Mouse (Mus musculus) embryonic facial prominence, embryonic 13.5 days (tissue): ENCODE measurements at regions not wholly inside any gene's neighbourhood (a gene's known extent, or its start where the extent isn't known, plus 50 kb on each side); places are given as distances from the start of the nearest gene placed in this dataset.
"Not testable (repeated sequence)": the region's sequence is repeated elsewhere in the genome, so short reads cannot be mapped to it uniquely, and the experiment has no call there.

Source experiments
- ATAC-seq: fragments of 200-750 bp; cut with Nextera tagmentation; 2 replicates; pipeline ENCODE4 v1.8.0; 2017; ENCODE audit warnings: low read depth; ENCODE audit not compliant: insufficient number of reproducible peaks, insufficient read depth, low FRiP score, low TSS enrichment
- H3K27ac ChIP-seq: fragments of 300-500 bp; sonication (generic); 2 replicates; pipeline ENCODE4 v1.5.1; 2015; ENCODE audit warnings: moderate library complexity, mild to moderate bottlenecking, inconsistent platforms
- H3K27me3 ChIP-seq: fragments of 300-500 bp; sonication (generic); 2 replicates; pipeline ENCODE4 v1.6.1; 2015; ENCODE audit warnings: mild to moderate bottlenecking, inconsistent platforms
- H3K36me3 ChIP-seq: fragments of 300-500 bp; sonication (generic); 2 replicates; pipeline ENCODE4 v1.6.1; 2015; ENCODE audit warnings: mild to moderate bottlenecking, inconsistent platforms
- H3K4me1 ChIP-seq: fragments of 300-500 bp; sonication (generic); 2 replicates; pipeline ENCODE4 v1.6.1; 2015; ENCODE audit warnings: inconsistent platforms
- H3K4me2 ChIP-seq: fragments of 300-500 bp; sonication (generic); 2 replicates; pipeline ENCODE4 v1.6.1; 2015; ENCODE audit warnings: moderate library complexity, mild to moderate bottlenecking, inconsistent platforms
- H3K4me3 ChIP-seq: fragments of 300-500 bp; sonication (generic); 2 replicates; pipeline ENCODE4 v1.5.1; 2015; ENCODE audit warnings: mild to moderate bottlenecking, inconsistent platforms
- H3K9ac ChIP-seq: fragments of 300-500 bp; sonication (generic); 2 replicates; pipeline ENCODE4 v1.6.1; 2015; ENCODE audit warnings: mild to moderate bottlenecking, inconsistent platforms
- H3K9me3 ChIP-seq: fragments of 300-500 bp; sonication (generic); 2 replicates; pipeline ENCODE4 v1.6.1; 2016; ENCODE audit warnings: inconsistent platforms
- WGBS: fragments of 180-500 bp; shearing (Covaris S2); methylation state at CpG from one replicate; pipeline ENCODE4 v1.1.7; 2015; ENCODE audit warnings: mixed read lengths; 5-methylcytosine and 5-hydroxymethylcytosine counted together

- no peak for ATAC-seq
- 30% methylated on average over 4 of the region's 4 CpGs for WGBS
These were observed 297.0 kb downstream of the Impad1 start for GRCm38 (mm10) chr4:4496181-4496580.

DNA sequence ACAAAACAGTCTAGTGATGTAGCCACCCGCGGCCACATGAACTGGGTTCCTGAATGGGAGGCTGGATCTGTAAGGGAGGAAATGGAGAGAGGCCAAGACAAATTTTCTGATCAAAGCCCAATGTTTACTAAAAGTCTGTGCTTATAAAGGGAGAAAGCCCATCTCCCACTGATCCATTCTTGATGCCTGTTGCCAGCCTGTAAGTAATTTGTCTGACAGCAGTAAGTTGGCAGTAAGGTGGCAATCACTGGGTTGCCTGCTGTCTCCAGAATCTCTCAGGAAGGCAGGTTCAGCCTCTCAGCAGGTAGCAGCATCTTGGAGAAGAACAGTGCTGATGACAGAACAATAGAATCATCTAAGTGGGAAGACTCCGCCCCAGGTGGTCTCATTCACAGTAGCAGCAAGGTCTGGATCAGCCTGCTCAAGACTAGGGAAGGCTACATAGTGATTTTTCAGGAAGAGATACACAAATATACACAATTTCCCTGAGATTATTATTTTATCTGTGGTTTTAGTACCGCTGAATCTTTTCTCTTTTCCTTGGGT, 327.9 kb downstream of the Impad1 start:
- WGBS = 57% methylated on average over 4 of the region's 4 CpGs
- Histone ChIP-seq H3K4me3 (no peak overlapping the region), H3K9me3 (no peaks in the 10 kb centered on the region), H3K4me1 (no peaks in the 10 kb centered on the region), H3K4me2 (no peak overlapping the region), H3K27ac (no peak overlapping the region), H3K27me3 (no peaks in the 10 kb centered on the region), H3K36me3 (no peaks in the 10 kb centered on the region), H3K9ac (no peak overlapping the region)
- no peak for ATAC-seq

More at GRCm38 (mm10) chr4:4496181-4496580, 297.0 kb downstream of the Impad1 start:
- Histone ChIP-seq H3K9ac (no peak overlapping the region), H3K9me3 (no peaks in the 10 kb centered on the region), H3K4me2 (no peak overlapping the region), H3K4me1 (no peaks in the 10 kb centered on the region), H3K27me3 (no peaks in the 10 kb centered on the region), H3K4me3 (no peak overlapping the region), H3K27ac (no peak overlapping the region), H3K36me3 (no peaks in the 10 kb centered on the region)

GRCm38 (mm10) chr4:4464130-4464700, 328.9 kb downstream of the Impad1 start:
- ATAC-seq = no peak
- Histone ChIP-seq H3K4me2 (no peak overlapping the region), H3K27me3 (no peaks in the 10 kb centered on the region), H3K9me3 (0 out of 2 replicates have a peak, but pooled peaks cover 6% of the 10 kb centered on the region), H3K4me3 (no peak overlapping the region), H3K36me3 (no peaks in the 10 kb centered on the region), H3K9ac (no peak overlapping the region), H3K4me1 (no peaks in the 10 kb centered on the region), H3K27ac (no peak overlapping the region)
- 60% methylated on average over 4 of the region's 4 CpGs for WGBS

DNA sequence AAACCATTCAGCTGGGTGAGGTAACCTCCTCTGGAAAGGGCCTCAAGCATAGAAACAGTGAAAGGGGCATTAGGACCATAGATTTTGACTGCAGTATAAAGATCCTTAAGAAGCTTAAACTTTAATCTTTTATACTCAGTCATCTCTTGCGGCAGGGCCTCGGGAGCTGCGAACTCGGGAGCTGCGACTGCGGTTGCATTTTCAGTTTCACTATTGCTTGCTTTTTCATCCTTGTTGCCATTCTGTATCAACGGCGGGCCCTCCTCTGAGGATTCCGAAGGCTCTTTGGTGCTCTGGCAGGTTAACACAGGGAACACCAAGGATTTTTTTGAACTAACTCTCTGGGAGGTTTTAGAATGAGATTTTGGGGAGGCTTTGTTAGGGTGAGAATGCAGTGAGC, 333.9 kb downstream of the Impad1 start:
- no peaks in the 10 kb centered on the region for H3K27me3 ChIP-seq
- H3K9ac ChIP-seq = no peak overlapping the region
- no peak overlapping the region for H3K4me3 ChIP-seq
- H3K27ac ChIP-seq = no peak overlapping the region
- 87% methylated on average over 9 of the region's 9 CpGs for WGBS
- H3K36me3 ChIP-seq = no peaks in the 10 kb centered on the region
- no peak for ATAC-seq
- 0 out of 2 replicates have a peak, but pooled peaks cover 10% of the 10 kb centered on the region for H3K9me3 ChIP-seq
- no peak overlapping the region for H3K4me2 ChIP-seq
- H3K4me1 ChIP-seq = no peaks in the 10 kb centered on the region

- no peaks in the 10 kb centered on the region for H3K27me3 ChIP-seq
- no peak for ATAC-seq
- H3K9me3 ChIP-seq = no peaks in the 10 kb centered on the region
- no peaks in the 10 kb centered on the region for H3K4me1 ChIP-seq
- H3K27ac ChIP-seq = no peak overlapping the region
- no peak overlapping the region for H3K9ac ChIP-seq
- no peak overlapping the region for H3K4me2 ChIP-seq
- no peak overlapping the region for H3K4me3 ChIP-seq
- H3K36me3 ChIP-seq = no peaks in the 10 kb centered on the region
- 94% methylated on average over 1 of the region's 1 CpGs for WGBS
These were observed 343.1 kb downstream of the Impad1 start for GRCm38 (mm10) chr4:4450104-4450503.

- WGBS = 71% methylated on average over 2 of the region's 2 CpGs
- Histone ChIP-seq H3K4me2 (no peak overlapping the region), H3K36me3 (no peaks in the 10 kb centered on the region), H3K4me1 (no peaks in the 10 kb centered on the region), H3K4me3 (no peak overlapping the region), H3K9me3 (no peaks in the 10 kb centered on the region), H3K9ac (no peak overlapping the region), H3K27me3 (no peaks in the 10 kb centered on the region), H3K27ac (no peak overlapping the region)
- no peak for ATAC-seq
These were observed 350.5 kb downstream of the Impad1 start for GRCm38 (mm10) chr4:4442650-4443049.

GRCm38 (mm10) chr4:4437559-4437958, 355.6 kb downstream of the Impad1 start:
- Histone ChIP-seq H3K36me3 (no peaks in the 10 kb centered on the region), H3K27ac (no peak overlapping the region), H3K4me3 (no peak overlapping the region), H3K27me3 (no peaks in the 10 kb centered on the region), H3K9ac (no peak overlapping the region), H3K4me1 (0 out of 2 replicates have a peak, but pooled peaks cover 5% of the 10 kb centered on the region), H3K4me2 (no peak overlapping the region), H3K9me3 (no peaks in the 10 kb centered on the region)
- ATAC-seq = no peak
- 85% methylated on average over 1 of the region's 1 CpGs for WGBS

DNA sequence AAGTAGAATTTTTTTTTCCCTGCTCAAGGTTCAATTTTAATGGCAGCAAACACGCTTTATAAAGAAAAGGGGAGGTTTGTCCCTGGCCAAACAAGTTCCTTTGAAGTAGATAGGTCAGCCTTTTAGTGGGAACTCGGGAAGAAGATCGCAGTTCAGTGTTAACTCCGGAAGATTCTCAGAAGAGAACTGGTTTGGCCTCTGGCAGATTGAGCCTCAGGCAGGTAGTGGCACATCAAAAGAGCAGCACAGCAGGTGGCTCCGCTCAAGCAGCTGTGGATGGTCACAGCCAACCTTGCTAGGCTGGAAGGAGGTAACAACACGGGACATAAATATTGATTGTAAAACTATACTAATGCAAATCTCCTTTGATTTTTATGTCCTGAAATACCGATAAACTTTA, 347.2 kb upstream of the Sdr16c6 start:
- ATAC-seq, H3K27ac ChIP-seq, H3K36me3 ChIP-seq, H3K9me3 ChIP-seq, H3K4me2 ChIP-seq, H3K27me3 ChIP-seq, H3K4me1 ChIP-seq, H3K9ac ChIP-seq, H3K4me3 ChIP-seq: not testable (repeated sequence)
- 22% methylated on average over 7 of the region's 7 CpGs for WGBS

DNA sequence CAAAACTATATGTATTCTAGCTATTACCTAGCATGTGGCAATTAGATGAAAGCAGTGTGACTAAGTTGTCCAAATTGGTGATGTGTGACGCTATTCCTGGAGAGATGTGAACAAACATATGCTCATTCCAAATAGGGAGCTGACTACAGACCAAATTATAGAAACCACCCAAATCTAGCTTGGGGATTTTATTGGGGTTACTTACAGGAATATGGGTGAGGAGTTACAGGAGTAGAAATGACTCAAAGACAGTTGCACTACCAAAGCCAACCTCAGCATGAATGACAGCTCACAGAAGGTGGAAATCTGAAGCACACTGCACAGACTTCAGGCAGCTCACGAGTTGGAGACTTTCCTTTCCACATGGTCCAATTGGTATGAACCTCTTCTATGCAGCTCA, 326.5 kb upstream of the Sdr16c6 start:
- no peak overlapping the region for H3K4me2 ChIP-seq
- no peaks in the 10 kb centered on the region for H3K27me3 ChIP-seq
- H3K9me3 ChIP-seq = no peaks in the 10 kb centered on the region
- H3K4me1 ChIP-seq = no peaks in the 10 kb centered on the region
- H3K27ac ChIP-seq = no peak overlapping the region
- ATAC-seq = no peak
- no peak overlapping the region for H3K4me3 ChIP-seq
- 77% methylated on average over 2 of the region's 2 CpGs for WGBS
- H3K36me3 ChIP-seq = no peaks in the 10 kb centered on the region
- H3K9ac ChIP-seq = no peak overlapping the region

GRCm38 (mm10) chr4:4397410-4397809, 320.1 kb upstream of the Sdr16c6 start:
- WGBS = 78% methylated on average over 4 of the region's 4 CpGs
- no peak for ATAC-seq
- no peaks in the 10 kb centered on the region for H3K27me3 ChIP-seq

GRCm38 (mm10) chr4:4380024-4380590, 302.8 kb upstream of the Sdr16c6 start:
- 87% methylated on average over 3 of the region's 3 CpGs for WGBS
- no peaks in the 10 kb centered on the region for H3K9me3 ChIP-seq
- no peaks in the 10 kb centered on the region for H3K27me3 ChIP-seq
- H3K4me3 ChIP-seq = no peak overlapping the region
- no peak for ATAC-seq
- no peak overlapping the region for H3K9ac ChIP-seq
- H3K4me2 ChIP-seq = no peak overlapping the region
- H3K4me1 ChIP-seq = no peaks in the 10 kb centered on the region
- H3K27ac ChIP-seq = no peak overlapping the region
- H3K36me3 ChIP-seq = no peaks in the 10 kb centered on the region

More at GRCm38 (mm10) chr4:4397410-4397809, 320.1 kb upstream of the Sdr16c6 start:
- no peak overlapping the region for H3K4me3 ChIP-seq
- H3K4me2 ChIP-seq = no peak overlapping the region
- no peak overlapping the region for H3K9ac ChIP-seq
- H3K27ac ChIP-seq = no peak overlapping the region
- H3K9me3 ChIP-seq = no peaks in the 10 kb centered on the region
- no peaks in the 10 kb centered on the region for H3K36me3 ChIP-seq
- no peaks in the 10 kb centered on the region for H3K4me1 ChIP-seq

- H3K9me3 ChIP-seq = no peaks in the 10 kb centered on the region
- H3K4me2 ChIP-seq = no peak overlapping the region
- no peak overlapping the region for H3K27ac ChIP-seq
- H3K9ac ChIP-seq = no peak overlapping the region
- H3K4me1 ChIP-seq = no peaks in the 10 kb centered on the region
- no peak overlapping the region for H3K4me3 ChIP-seq
- 27% methylated on average over 2 of the region's 2 CpGs for WGBS
- no peaks in the 10 kb centered on the region for H3K27me3 ChIP-seq
- no peaks in the 10 kb centered on the region for H3K36me3 ChIP-seq
- no peak for ATAC-seq
These were observed 257.9 kb upstream of the Sdr16c6 start for GRCm38 (mm10) chr4:4335216-4335615.
